Comparison of ENCODE assay signal across 8 mouse cellular contexts in genomic region chr3:127789500-127790191, GRCm38 (mm10). TPM values are rescaled to one million over a fixed set of nuclear protein-coding genes. Genes with fewer than 3 reads are reported as not detected.
DNase-seq lines count a peak whose midpoint lies in the region; ATAC-seq and TF ChIP-seq lines count a peak whose summit lies in the region.

Tifa (plus strand) TSS chr3:127789805.

- no peak for TF ChIP-seq POLR2A in cerebellum, adult 2 months (IDR thresholded peaks at IDR 0.05; ENCODE audit: borderline replicate concordance, insufficient read depth, low read length)

- H3K4me2 ChIP-seq in forebrain, postnatal 0 days (ENCODE audit: low read depth) = peak within 1 kb of the TSS; percentile 98

- WGBS in cerebellum, adult 2 months = 2% methylated on average over 44 of the region's 44 CpGs
- WGBS in forebrain, postnatal 0 days = 4% methylated on average over 37 of the region's 44 CpGs
- WGBS in hindbrain, embryonic 10.5 days = under 1% methylated on average over 44 of the region's 44 CpGs

- ATAC-seq in forebrain, postnatal 0 days = peak; percentile 58

- no peak for TF ChIP-seq CTCF in cerebellum, adult 2 months (IDR thresholded peaks at IDR 0.05; ENCODE audit: borderline replicate concordance, insufficient read depth, low read depth, low read length)
- TF ChIP-seq CTCF in forebrain, postnatal 0 days (IDR thresholded peaks at IDR 0.05; ENCODE audit: low read depth) = 0 out of 2 replicates have a peak, but pooled peaks have one; percentile 4

- no peaks in the 10 kb centered on the region for H3K36me3 ChIP-seq in forebrain, postnatal 0 days (ENCODE audit: insufficient read depth)
- no peaks in the 10 kb centered on the region for H3K36me3 ChIP-seq in hindbrain, embryonic 10.5 days

- H3K9me3 ChIP-seq in forebrain, postnatal 0 days (ENCODE audit: low read length) = no peaks in the 10 kb centered on the region
- H3K9me3 ChIP-seq in hindbrain, embryonic 10.5 days = no peaks in the 10 kb centered on the region

- peak within 1 kb of the TSS; percentile 48 for H3K9ac ChIP-seq in forebrain, postnatal 0 days

- DNase-seq in NIH3T3 (ENCODE audit: low read depth) = peak; percentile 54
- DNase-seq in cerebellum, adult 2 months = peak; percentile 50 to 59
- DNase-seq in forebrain, postnatal 0 days = peak; percentile 11
- DNase-seq in hindbrain, embryonic 10.5 days (ENCODE audit: low spot score) = peak; percentile 64
- peak; percentile 47 to 60 for DNase-seq in layer of hippocampus, postnatal 10 days (ENCODE audit: low spot score in 2 of 2)
- peak; percentile 67 for DNase-seq in lung, postnatal 14 days
- DNase-seq in ovary, postnatal 10 days (ENCODE audit: low spot score) = peak; percentile 46
- peak; percentile 36 for DNase-seq in thymus, postnatal 25 days

- no peaks in the 10 kb centered on the region for H3K4me1 ChIP-seq in cerebellum, adult 2 months (ENCODE audit: control insufficient read depth, insufficient read depth, low read length)
- 0 out of 2 replicates have a peak, but pooled peaks cover 5% of the 10 kb centered on the region for H3K4me1 ChIP-seq in forebrain, postnatal 0 days (ENCODE audit: insufficient read depth)
- H3K4me1 ChIP-seq in hindbrain, embryonic 10.5 days (replicated peaks) = peaks cover 25% of the 10 kb centered on the region

- H3K27ac ChIP-seq in cerebellum, adult 2 months (ENCODE audit: insufficient read depth, low read length) = no peak within 1 kb of the TSS
- H3K27ac ChIP-seq in forebrain, postnatal 0 days (ENCODE audit: low read depth, low read length) = no peak within 1 kb of the TSS
- H3K27ac ChIP-seq in hindbrain, embryonic 10.5 days = peak within 1 kb of the TSS; percentile 75

- peak within 1 kb of the TSS; percentile 60 for H3K4me3 ChIP-seq in cerebellum, adult 2 months (replicated peaks; ENCODE audit: insufficient read depth, low read depth, low read length)
- peak within 1 kb of the TSS; percentile 51 for H3K4me3 ChIP-seq in forebrain, postnatal 0 days (ENCODE audit: low read depth, low read length)
- peak within 1 kb of the TSS; percentile 70 for H3K4me3 ChIP-seq in hindbrain, embryonic 10.5 days

- H3K27me3 ChIP-seq in cerebellum, adult 2 months (ENCODE audit: control insufficient read depth, insufficient read depth, low read length) = 0 out of 2 replicates have a peak, but pooled peaks cover 1% of the 10 kb centered on the region
- peaks cover 15% of the 10 kb centered on the region for H3K27me3 ChIP-seq in forebrain, postnatal 0 days (ENCODE audit: insufficient read depth, low read length)
- H3K27me3 ChIP-seq in hindbrain, embryonic 10.5 days (ENCODE audit: insufficient read depth, poor library complexity, severe bottlenecking) = peaks cover 67% of the 10 kb centered on the region

RNA-seq across cellular contexts. Expression of gene Tifa, which starts in this region (rescaled TPM):
- polyA plus RNA-seq in cerebellum, adult 2 months (2012; rRNA removed) = 3.9 and 4.3 TPM in 2 replicates
- total RNA-seq in forebrain, postnatal 0 days (2014; rRNA removed) = 2.4 and 4.2 TPM in 2 replicates
- 2.6 and 2.7 TPM in 2 replicates for polyA plus RNA-seq in forebrain, postnatal 0 days (2015; fragmentation: Nextera tagmentation; extraction: Ambion mirVana)
- 2.0 and 2.3 TPM in 2 replicates for polyA plus RNA-seq in hindbrain, embryonic 10.5 days (2016; fragmentation: Nextera tagmentation; extraction: Ambion mirVana)
- 1 to 10 TPM; 3.8 to 3.9 TPM for total RNA-seq in layer of hippocampus, postnatal 10 days (2021)

Comparison
In these comparisons a context has a peak if more than half of its experiments do, and no peak if none do; other contexts are left out.
1. DNase-seq: peak in every context shown above with its lines; median percentile 67 in lung, postnatal 14 days; 64 in hindbrain, embryonic 10.5 days; 54 in cerebellum, adult 2 months; 54 in NIH3T3; 54 in layer of hippocampus, postnatal 10 days; 46 in ovary, postnatal 10 days; 36 in thymus, postnatal 25 days; 11 in forebrain, postnatal 0 days.